Mouse (Mus musculus): ENCODE measurements around the gene Rfwd3. TPM values are rescaled to one million over a fixed set of nuclear protein-coding genes. Genes with fewer than 3 reads are reported as not detected.
"Not testable (repeated sequence)": the region's sequence is repeated elsewhere in the genome, so short reads cannot be mapped to it uniquely, and the experiment has no call there.

Rfwd3 gene
- polyA plus RNA-seq, 1 experiment from 2014 or later, result 30.9 TPM

- H3K9ac ChIP-seq (replicated peaks; ENCODE audit: low read length); H3K9me3 ChIP-seq (ENCODE audit: control insufficient read depth, low read length); H3K27ac ChIP-seq (replicated peaks; ENCODE audit: low read depth, low read length); ATAC-seq (ENCODE audit: low FRiP score, low TSS enrichment); H3K4me2 ChIP-seq (ENCODE audit: low read length); H3K27me3 ChIP-seq (ENCODE audit: control insufficient read depth, insufficient read depth, low read length); H3K36me3 ChIP-seq (ENCODE audit: control insufficient read depth, insufficient read depth, low read length); DNase-seq; H3K4me1 ChIP-seq (ENCODE audit: control insufficient read depth, insufficient read depth, low read length); H3K4me3 ChIP-seq (replicated peaks; ENCODE audit: low read depth, low read length): not testable (repeated sequence)
- 98% methylated on average over 1 of the region's 1 CpGs for WGBS
Measured at GRCm38 (mm10) chr8:111246864-111247263, 53.2 kb downstream of the Rfwd3 start.

GRCm38 (mm10) chr8:111246287-111246830 lies 53.7 kb downstream of the Rfwd3 start:
- ATAC-seq (ENCODE audit: low FRiP score, low TSS enrichment) (no peak), DNase-seq (no peak)
- Histone ChIP-seq H3K4me1 (ENCODE audit: control insufficient read depth, insufficient read depth, low read length) (no peaks in the 10 kb centered on the region), H3K27me3 (ENCODE audit: control insufficient read depth, insufficient read depth, low read length) (no peaks in the 10 kb centered on the region), H3K9ac (replicated peaks; ENCODE audit: low read length) (no peak overlapping the region), H3K36me3 (ENCODE audit: control insufficient read depth, insufficient read depth, low read length) (no peaks in the 10 kb centered on the region), H3K9me3 (ENCODE audit: control insufficient read depth, low read length) (no peaks in the 10 kb centered on the region), H3K27ac (replicated peaks; ENCODE audit: low read depth, low read length) (no peak overlapping the region), H3K4me2 (ENCODE audit: low read length) (no peak overlapping the region), H3K4me3 (replicated peaks; ENCODE audit: low read depth, low read length) (no peak overlapping the region)
- 87% methylated on average over 4 of the region's 4 CpGs for WGBS

- H3K4me3 ChIP-seq (replicated peaks; ENCODE audit: low read depth, low read length), result no peak overlapping the region
- no peaks in the 10 kb centered on the region for H3K27me3 ChIP-seq (ENCODE audit: control insufficient read depth, insufficient read depth, low read length)
- no peaks in the 10 kb centered on the region for H3K36me3 ChIP-seq (ENCODE audit: control insufficient read depth, insufficient read depth, low read length)
- H3K9ac ChIP-seq (replicated peaks; ENCODE audit: low read length), result no peak overlapping the region
- H3K4me1 ChIP-seq (ENCODE audit: control insufficient read depth, insufficient read depth, low read length), result no peaks in the 10 kb centered on the region
- DNase-seq (no peak), ATAC-seq (ENCODE audit: low FRiP score, low TSS enrichment) (no peak)
- no peak overlapping the region for H3K4me2 ChIP-seq (ENCODE audit: low read length)
- WGBS, result 91% methylated on average over 3 of the region's 3 CpGs
- no peaks in the 10 kb centered on the region for H3K9me3 ChIP-seq (ENCODE audit: control insufficient read depth, low read length)
- H3K27ac ChIP-seq (replicated peaks; ENCODE audit: low read depth, low read length), result no peak overlapping the region
Measured at GRCm38 (mm10) chr8:111237301-111237700, 62.7 kb downstream of the Rfwd3 start.

GRCm38 (mm10) chr8:111233730-111234129 lies 66.3 kb downstream of the Rfwd3 start:
- Histone ChIP-seq H3K9ac (replicated peaks; ENCODE audit: low read length) (no peak overlapping the region), H3K4me2 (ENCODE audit: low read length) (no peak overlapping the region), H3K27me3 (ENCODE audit: control insufficient read depth, insufficient read depth, low read length) (no peaks in the 10 kb centered on the region), H3K36me3 (ENCODE audit: control insufficient read depth, insufficient read depth, low read length) (no peaks in the 10 kb centered on the region), H3K9me3 (ENCODE audit: control insufficient read depth, low read length) (no peaks in the 10 kb centered on the region), H3K4me3 (replicated peaks; ENCODE audit: low read depth, low read length) (no peak overlapping the region), H3K27ac (replicated peaks; ENCODE audit: low read depth, low read length) (no peak overlapping the region), H3K4me1 (ENCODE audit: control insufficient read depth, insufficient read depth, low read length) (no peaks in the 10 kb centered on the region)
- DNase-seq (no peak), ATAC-seq (ENCODE audit: low FRiP score, low TSS enrichment) (no peak)
- 97% methylated on average over 2 of the region's 2 CpGs for WGBS

GRCm38 (mm10) chr8:111224153-111224552 lies 75.9 kb downstream of the Rfwd3 start:
- Histone ChIP-seq H3K4me3 (replicated peaks; ENCODE audit: low read depth, low read length) (no peak overlapping the region), H3K9ac (replicated peaks; ENCODE audit: low read length) (no peak overlapping the region), H3K36me3 (ENCODE audit: control insufficient read depth, insufficient read depth, low read length) (no peaks in the 10 kb centered on the region), H3K4me2 (ENCODE audit: low read length) (no peak overlapping the region), H3K4me1 (ENCODE audit: control insufficient read depth, insufficient read depth, low read length) (no peaks in the 10 kb centered on the region), H3K9me3 (ENCODE audit: control insufficient read depth, low read length) (no peaks in the 10 kb centered on the region), H3K27ac (replicated peaks; ENCODE audit: low read depth, low read length) (no peak overlapping the region), H3K27me3 (ENCODE audit: control insufficient read depth, insufficient read depth, low read length) (no peaks in the 10 kb centered on the region)
- peak; percentile 9 for DNase-seq
- 72% methylated on average over 5 of the region's 5 CpGs for WGBS
- no peak for ATAC-seq (ENCODE audit: low FRiP score, low TSS enrichment)

Other genes with a start within 250 kb of the Rfwd3 start
- gene Exosc6, start 243.9 kb downstream of the Rfwd3 start, polyA plus RNA-seq (2014; fragmentation: Nextera tagmentation; extraction: Ambion mirVana), result not detected in 2 replicates
- 0.09 and 0.34 TPM in 2 replicates for gene Clec18a, start 207.8 kb downstream of the Rfwd3 start, polyA plus RNA-seq (2014; fragmentation: Nextera tagmentation; extraction: Ambion mirVana)
- gene Pdpr, start 205.6 kb downstream of the Rfwd3 start, polyA plus RNA-seq (2014; fragmentation: Nextera tagmentation; extraction: Ambion mirVana), result 6.9 TPM in 2 replicates
- gene Glg1, start 41.0 kb downstream of the Rfwd3 start, polyA plus RNA-seq (2014; fragmentation: Nextera tagmentation; extraction: Ambion mirVana), result 70.1 and 91.1 TPM in 2 replicates
- gene Mlkl, start 38.0 kb upstream of the Rfwd3 start, polyA plus RNA-seq (2014; fragmentation: Nextera tagmentation; extraction: Ambion mirVana), result 0.78 TPM in 1 of 2 replicates, not detected in the other
- gene Fa2h, start 93.6 kb upstream of the Rfwd3 start, polyA plus RNA-seq (2014; fragmentation: Nextera tagmentation; extraction: Ambion mirVana), result 0.24 and 0.39 TPM in 2 replicates
- gene Wdr59, start 221.9 kb upstream of the Rfwd3 start, polyA plus RNA-seq (2014; fragmentation: Nextera tagmentation; extraction: Ambion mirVana), result 5.4 and 5.9 TPM in 2 replicates
- 99.2 and 108 TPM in 2 replicates for gene Znrf1, start 235.9 kb upstream of the Rfwd3 start, polyA plus RNA-seq (2014; fragmentation: Nextera tagmentation; extraction: Ambion mirVana)

Data from midbrain, embryonic 14.5 days (tissue).